ENCODE assay signal across 19 mouse cellular contexts in the genomic region with DNA sequence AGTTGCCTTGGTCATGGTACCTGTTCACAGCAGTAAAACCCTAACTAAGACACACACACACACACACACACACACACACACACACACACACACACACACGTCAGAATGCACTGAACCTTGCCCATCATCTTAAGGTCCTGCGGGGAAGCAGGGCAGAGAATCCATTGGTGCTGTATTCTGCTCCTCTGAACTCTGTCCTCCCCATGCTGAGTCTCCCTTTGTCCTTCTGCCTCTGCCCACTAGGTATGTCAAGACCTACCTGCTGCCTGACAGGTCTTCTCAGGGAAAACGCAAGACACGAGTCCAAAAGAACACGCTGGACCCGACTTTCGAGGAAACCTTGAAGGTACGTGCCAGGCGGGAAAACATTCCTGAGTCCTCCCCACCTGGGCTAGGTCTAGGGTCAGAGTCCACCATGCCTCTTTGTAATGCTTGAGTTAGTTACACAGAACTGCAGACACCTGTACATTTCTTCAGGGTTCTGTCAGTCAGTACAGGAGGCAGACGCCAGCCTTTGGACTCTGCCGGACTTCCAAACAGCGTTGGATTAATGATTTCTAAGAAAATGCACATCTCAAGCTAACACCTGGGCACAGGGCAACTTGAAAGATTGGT. TPM values are rescaled to one million over a fixed set of nuclear protein-coding genes. Genes with fewer than 3 reads are reported as not detected.
DNase-seq lines count a peak whose midpoint lies in the region; ATAC-seq and TF ChIP-seq lines count a peak whose summit lies in the region.
"Had no signal": no experiment of that assay in that cellular context is flagged by ENCODE, and none has a peak within 500 bp of the region (broad histone marks: within the 10 kb centered on the region; RNA-seq: fewer than 3 reads in every experiment).

No protein-coding gene starts in this region.

- TF ChIP-seq EP300 in liver, postnatal 0 days (IDR thresholded peaks at IDR 0.05; ENCODE audit: low read depth): no peak
- no peak for TF ChIP-seq EP300 in stomach, postnatal 0 days (optimal IDR thresholded peaks at IDR 0.05)

- WGBS in liver, postnatal 0 days (ENCODE audit: insufficient replicate concordance): 85% methylated on average over 12 of the region's 12 CpGs
- WGBS in liver, embryonic 11.5 days: 87% methylated on average over 12 of the region's 12 CpGs
- WGBS in kidney, adult 2 months: 54% methylated on average over 12 of the region's 12 CpGs
- WGBS in stomach, postnatal 0 days: 72% methylated on average over 12 of the region's 12 CpGs
- 97% methylated on average over 12 of the region's 12 CpGs for WGBS in midbrain, embryonic 16.5 days

- H3K27ac ChIP-seq in liver, postnatal 0 days (ENCODE audit: low read depth): no peak overlapping the region
- no peak overlapping the region for H3K27ac ChIP-seq in liver, embryonic 11.5 days (ENCODE audit: low read depth, low read length)
- no peak overlapping the region for H3K27ac ChIP-seq in kidney, adult 2 months (ENCODE audit: insufficient read depth, low read depth, low read length)
- 0 out of 2 replicates have a peak overlapping the region, but pooled peaks have one; percentile 36 for H3K27ac ChIP-seq in stomach, postnatal 0 days (replicated peaks)
- no peak overlapping the region for H3K27ac ChIP-seq in midbrain, embryonic 16.5 days (ENCODE audit: low read length)
- H3K27ac ChIP-seq: left cerebral cortex, adult 2 months; liver, embryonic 12.5 days; midbrain, embryonic 15.5 days; neural tube, embryonic 15.5 days had no signal

- TF ChIP-seq CTCF in liver, postnatal 0 days (IDR thresholded peaks at IDR 0.05; ENCODE audit: low read depth): no peak
- no peak for TF ChIP-seq CTCF in kidney, adult 2 months (conservative IDR thresholded peaks at IDR 0.05; ENCODE audit: insufficient read depth, insufficient read length, low read depth, low read length)
- no peak for TF ChIP-seq CTCF in stomach, postnatal 0 days (IDR thresholded peaks at IDR 0.05; ENCODE audit: low read depth)

- H3K9ac ChIP-seq in liver, postnatal 0 days (replicated peaks): no peak overlapping the region
- no peak overlapping the region for H3K9ac ChIP-seq in liver, embryonic 11.5 days (ENCODE audit: low read depth, low read length)
- no peak overlapping the region for H3K9ac ChIP-seq in stomach, postnatal 0 days (ENCODE audit: low read length)
- H3K9ac ChIP-seq in midbrain, embryonic 16.5 days (ENCODE audit: low read depth, low read length): no peak overlapping the region
- H3K9ac ChIP-seq: liver, embryonic 12.5 days; lung, embryonic 14.5 days; midbrain, embryonic 15.5 days; neural tube, embryonic 15.5 days had no signal

- no peak overlapping the region for H3K4me2 ChIP-seq in liver, postnatal 0 days (ENCODE audit: low read depth, low read length)
- H3K4me2 ChIP-seq in liver, embryonic 11.5 days: no peak overlapping the region
- H3K4me2 ChIP-seq in stomach, postnatal 0 days (replicated peaks; ENCODE audit: low read depth): no peak overlapping the region
- H3K4me2 ChIP-seq in midbrain, embryonic 16.5 days (ENCODE audit: low read length): no peak overlapping the region
- H3K4me2 ChIP-seq: liver, embryonic 12.5 days; lung, embryonic 14.5 days; midbrain, embryonic 15.5 days; neural tube, embryonic 15.5 days had no signal

- TF ChIP-seq POLR2A in kidney, adult 2 months (IDR thresholded peaks at IDR 0.05; ENCODE audit: low read depth, low read length): no peak

- H3K9me3 ChIP-seq in liver, postnatal 0 days (ENCODE audit: low read length): no peaks in the 10 kb centered on the region
- H3K9me3 ChIP-seq in liver, embryonic 11.5 days (ENCODE audit: control insufficient read depth, low read length): no peaks in the 10 kb centered on the region
- no peaks in the 10 kb centered on the region for H3K9me3 ChIP-seq in stomach, postnatal 0 days (ENCODE audit: control insufficient read depth, low read length)
- no peaks in the 10 kb centered on the region for H3K9me3 ChIP-seq in midbrain, embryonic 16.5 days (replicated peaks; ENCODE audit: control insufficient read depth, low read length, poor library complexity, severe bottlenecking)
- H3K9me3 ChIP-seq: liver, embryonic 12.5 days; midbrain, embryonic 15.5 days; neural tube, embryonic 15.5 days had no signal

- intact Hi-C loops in left cerebral cortex, postnatal 25 days (cut with DNase I): no loop called here

- H3K27me3 ChIP-seq in liver, postnatal 0 days (ENCODE audit: insufficient read depth, low read length): no peaks in the 10 kb centered on the region
- H3K27me3 ChIP-seq in liver, embryonic 11.5 days (replicated peaks; ENCODE audit: control insufficient read depth, insufficient read depth, low read length): no peaks in the 10 kb centered on the region
- no peaks in the 10 kb centered on the region for H3K27me3 ChIP-seq in kidney, adult 2 months (replicated peaks; ENCODE audit: control insufficient read depth, insufficient read depth, low read length)
- no peaks in the 10 kb centered on the region for H3K27me3 ChIP-seq in stomach, postnatal 0 days (ENCODE audit: control insufficient read depth, insufficient read depth, low read length)
- H3K27me3 ChIP-seq in midbrain, embryonic 16.5 days (ENCODE audit: control insufficient read depth, insufficient read depth, low read depth, low read length): no peaks in the 10 kb centered on the region
- H3K27me3 ChIP-seq: liver, embryonic 12.5 days; midbrain, embryonic 15.5 days; neural tube, embryonic 15.5 days had no signal

- no peaks in the 10 kb centered on the region for H3K4me1 ChIP-seq in liver, postnatal 0 days (ENCODE audit: insufficient read depth)
- H3K4me1 ChIP-seq in liver, embryonic 11.5 days (replicated peaks; ENCODE audit: control insufficient read depth, insufficient read depth, low read length): no peaks in the 10 kb centered on the region
- H3K4me1 ChIP-seq in kidney, adult 2 months (ENCODE audit: control insufficient read depth, insufficient read depth, low read length): peaks cover 8% of the 10 kb centered on the region
- H3K4me1 ChIP-seq in stomach, postnatal 0 days (replicated peaks; ENCODE audit: control insufficient read depth, insufficient read depth): no peaks in the 10 kb centered on the region
- H3K4me1 ChIP-seq in midbrain, embryonic 16.5 days (ENCODE audit: control insufficient read depth, insufficient read depth, low read length): 0 out of 2 replicates have a peak, but pooled peaks cover 3% of the 10 kb centered on the region
- H3K4me1 ChIP-seq: liver, embryonic 12.5 days; midbrain, embryonic 15.5 days; neural tube, embryonic 15.5 days had no signal

- H3K4me3 ChIP-seq in liver, postnatal 0 days (ENCODE audit: low read depth, low read length): no peak overlapping the region
- H3K4me3 ChIP-seq in liver, embryonic 11.5 days (ENCODE audit: low read depth, low read length): no peak overlapping the region
- H3K4me3 ChIP-seq in kidney, adult 2 months (ENCODE audit: insufficient read depth, low read depth, low read length): no peak overlapping the region
- H3K4me3 ChIP-seq in stomach, postnatal 0 days (ENCODE audit: low read depth, low read length): no peak overlapping the region
- H3K4me3 ChIP-seq in midbrain, embryonic 16.5 days (ENCODE audit: low read depth, low read length): no peak overlapping the region
- H3K4me3 ChIP-seq: left cerebral cortex, adult 2 months; liver, embryonic 12.5 days; midbrain, embryonic 15.5 days; neural tube, embryonic 15.5 days had no signal

- ATAC-seq in liver, postnatal 0 days: no peak
- ATAC-seq in liver, embryonic 11.5 days (replicated peaks; ENCODE audit: low FRiP score): no peak
- ATAC-seq in stomach, postnatal 0 days (ENCODE audit: low FRiP score, low TSS enrichment): peak; percentile 79
- no peak for ATAC-seq in midbrain, embryonic 16.5 days
- ATAC-seq: hindbrain, embryonic 16.5 days; liver, embryonic 12.5 days; midbrain, embryonic 15.5 days had no signal

- DNase-seq in liver, postnatal 0 days: peak; percentile 4
- no peak for DNase-seq in liver, embryonic 11.5 days (ENCODE audit: low spot score)
- DNase-seq in kidney, adult 2 months: peak; percentile 96
- peak; percentile 84 for DNase-seq in kidney, postnatal 14 days
- peak; percentile 73 for DNase-seq in stomach, postnatal 0 days (ENCODE audit: low spot score)
- no peak for DNase-seq in left cerebral cortex, postnatal 25 days (ENCODE audit: low spot score in 2 of 2)
- DNase-seq in thymus, postnatal 14 days: no peak
- DNase-seq: cerebellum, adult 2 months; gastrocnemius, postnatal 25 days; lung, embryonic 14.5 days; lung, postnatal 36 days; right cerebral cortex, postnatal 25 days; thymus, postnatal 36 days had no signal

- H3K36me3 ChIP-seq in liver, postnatal 0 days (replicated peaks; ENCODE audit: insufficient read depth, low read length): no peaks in the 10 kb centered on the region
- H3K36me3 ChIP-seq in liver, embryonic 11.5 days (ENCODE audit: control insufficient read depth, insufficient read depth, low read length): no peaks in the 10 kb centered on the region
- H3K36me3 ChIP-seq in kidney, adult 2 months (ENCODE audit: control insufficient read depth, insufficient read depth, low read length): no peaks in the 10 kb centered on the region
- no peaks in the 10 kb centered on the region for H3K36me3 ChIP-seq in stomach, postnatal 0 days (ENCODE audit: control insufficient read depth, insufficient read depth, low read length)
- H3K36me3 ChIP-seq in midbrain, embryonic 16.5 days (ENCODE audit: control insufficient read depth, insufficient read depth, low read length): no peaks in the 10 kb centered on the region
- H3K36me3 ChIP-seq: liver, embryonic 12.5 days; midbrain, embryonic 15.5 days; neural tube, embryonic 15.5 days had no signal

RNA-seq across cellular contexts. Expression of a gene that starts 54.5 kb away (rescaled TPM):
- polyA plus RNA-seq in liver, postnatal 0 days (2015; fragmentation: Nextera tagmentation; extraction: Ambion mirVana): 32.0 and 34.8 TPM in 2 replicates
- polyA plus RNA-seq in liver, embryonic 11.5 days (2014; fragmentation: Nextera tagmentation; extraction: Ambion mirVana): 96.2 and 97.3 TPM in 2 replicates
- 129 and 152 TPM in 2 replicates for polyA plus RNA-seq in kidney, adult 2 months (2012; rRNA removed)
- 289 and 299 TPM in 2 replicates for polyA plus RNA-seq in stomach, postnatal 0 days (2015; fragmentation: Nextera tagmentation; extraction: Ambion mirVana)
- 10 to 100 TPM; 44.7 to 55.6 TPM for total RNA-seq in left cerebral cortex, postnatal 25 days (2021)
- polyA plus RNA-seq in midbrain, embryonic 16.5 days (2015; fragmentation: Nextera tagmentation; extraction: Ambion mirVana): 31.9 and 36.8 TPM in 2 replicates

Comparison
In these comparisons a context has a peak if more than half of its experiments do, and no peak if none do; other contexts are left out.
1. DNase-seq: peak in liver, postnatal 0 days (single experiment), kidney, adult 2 months (single experiment), kidney, postnatal 14 days (single experiment) and stomach, postnatal 0 days (single experiment); none in liver, embryonic 11.5 days (single experiment), left cerebral cortex, postnatal 25 days (0 of 2) and thymus, postnatal 14 days (single experiment).